Mouse (Mus musculus): ENCODE data around the gene Vcl.

GRCm38 (mm10) chr14:20999617-21000016 lies 70.4 kb downstream of the Vcl start:
- TF ChIP-seq CTCF (IDR thresholded peaks at IDR 0.05; ENCODE audit: insufficient read depth, low read length) (no peak), POLR2A (IDR thresholded peaks at IDR 0.05; ENCODE audit: borderline replicate concordance, extremely low read depth, low read depth, low read length) (no peak)

All from lung, adult 2 months (tissue).